Mouse (Mus musculus) induced T-regulatory cell, adult 2 months (primary cell): Measurements from ENCODE around the gene Rpl11.
A peak's percentile ranks its signal among the peaks of the same experiment; 100 is the strongest.
"Not testable (repeated sequence)": the region's sequence is repeated elsewhere in the genome, so short reads cannot be mapped to it uniquely, and the experiment has no call there.

Experiments used
- DNase-seq: peaks from one replicate; pipeline ENCODE4 v3.0.0-alpha.2; 2012; ENCODE audit warnings: low read depth

The Rpl11 gene

DNA sequence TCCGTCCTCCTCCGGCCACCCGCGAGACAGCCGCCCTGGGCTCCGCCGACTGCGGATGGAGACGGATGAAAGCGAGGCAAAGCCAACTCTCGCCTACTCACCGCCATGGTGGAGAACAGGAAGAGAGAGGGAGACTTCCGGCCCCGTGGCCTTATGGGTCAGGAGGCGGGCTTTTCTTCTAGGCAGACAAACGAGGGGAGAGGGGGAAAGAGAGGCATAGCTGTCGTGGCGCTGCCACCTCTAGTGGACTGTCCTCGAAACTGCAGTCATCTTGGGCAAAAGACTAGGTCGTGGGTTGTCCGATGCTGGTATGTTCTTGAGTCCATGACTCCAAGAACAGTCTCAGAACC, at the start of gene Rpl11:
TSS of gene Rpl11 (minus strand) at position 182 of the 350 bp plus-strand sequence.
- DNase-seq, result peak; percentile 97

DNA sequence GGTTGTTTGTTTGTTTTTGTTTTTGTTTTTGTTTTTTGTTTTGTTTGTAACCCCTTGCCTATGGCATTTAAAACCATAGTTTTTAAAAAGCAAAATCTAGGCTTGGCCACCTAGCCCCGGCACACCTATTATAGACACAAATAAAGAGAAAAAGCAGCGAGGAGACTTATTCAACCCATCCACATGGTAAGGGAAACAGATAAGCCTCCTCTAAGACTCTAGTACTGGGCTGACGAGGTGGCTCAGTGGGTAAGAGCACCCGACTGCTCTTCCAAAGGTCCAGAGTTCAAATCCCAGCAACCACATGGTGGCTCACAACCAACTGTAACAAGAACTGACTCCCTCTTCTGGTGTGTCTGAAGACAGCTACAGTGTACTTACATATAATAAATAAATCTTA, 48.5 kb upstream of the Rpl11 start:
- not testable (repeated sequence) for DNase-seq

DNA sequence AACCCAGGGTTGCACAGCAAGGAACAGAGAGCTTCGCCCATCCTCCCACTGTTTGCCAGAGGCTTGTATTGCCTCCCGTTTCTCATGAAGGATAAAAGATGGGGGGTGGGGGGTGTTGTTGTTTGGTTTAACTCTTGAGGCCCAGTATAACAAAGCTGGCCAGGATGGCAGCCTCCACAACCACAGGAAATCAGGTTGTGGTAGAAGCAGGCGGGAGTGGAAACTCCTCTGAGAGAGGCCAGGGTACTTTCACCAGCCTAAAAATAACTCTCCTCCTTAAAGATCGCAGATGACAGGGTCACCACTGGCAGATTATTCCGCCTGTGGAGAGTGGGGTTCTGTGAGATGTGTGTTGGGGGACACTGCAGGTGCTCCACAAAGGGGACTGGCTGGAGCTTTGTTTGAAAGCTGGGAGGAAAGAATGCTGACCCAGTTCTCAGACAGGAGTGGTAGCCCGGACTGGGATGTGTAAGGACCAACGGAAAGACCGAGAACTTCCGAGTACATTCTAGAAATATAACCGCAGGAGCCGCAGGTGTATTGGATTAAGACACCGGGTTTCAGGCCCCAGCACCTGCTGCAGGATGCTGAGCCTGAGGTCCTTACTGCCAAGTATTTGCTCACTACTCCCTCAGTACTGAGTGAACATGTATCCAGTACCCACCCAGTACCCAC, 47.3 kb upstream of the Rpl11 start:
- DNase-seq, result peak; percentile 80

DNA sequence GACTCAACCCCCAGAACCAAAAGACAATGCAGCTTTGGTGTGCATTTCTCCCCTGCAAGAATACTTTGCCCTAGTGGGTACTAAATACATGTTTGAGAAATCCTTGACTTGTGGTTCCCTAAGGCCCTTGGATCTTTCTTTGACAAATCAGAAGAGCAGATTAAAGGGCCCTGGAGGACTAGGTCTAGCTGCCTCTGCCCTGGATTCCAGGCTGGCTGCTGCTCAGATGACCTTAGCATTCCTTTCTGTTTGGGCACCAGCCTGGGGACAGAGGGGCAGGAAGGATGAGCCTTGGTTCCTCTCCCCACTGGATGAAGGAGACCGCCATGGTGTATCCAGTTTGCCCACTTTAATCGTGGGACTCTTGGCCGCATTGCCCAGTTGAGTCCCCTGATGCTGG, 45.2 kb upstream of the Rpl11 start:
- no peak for DNase-seq

DNA sequence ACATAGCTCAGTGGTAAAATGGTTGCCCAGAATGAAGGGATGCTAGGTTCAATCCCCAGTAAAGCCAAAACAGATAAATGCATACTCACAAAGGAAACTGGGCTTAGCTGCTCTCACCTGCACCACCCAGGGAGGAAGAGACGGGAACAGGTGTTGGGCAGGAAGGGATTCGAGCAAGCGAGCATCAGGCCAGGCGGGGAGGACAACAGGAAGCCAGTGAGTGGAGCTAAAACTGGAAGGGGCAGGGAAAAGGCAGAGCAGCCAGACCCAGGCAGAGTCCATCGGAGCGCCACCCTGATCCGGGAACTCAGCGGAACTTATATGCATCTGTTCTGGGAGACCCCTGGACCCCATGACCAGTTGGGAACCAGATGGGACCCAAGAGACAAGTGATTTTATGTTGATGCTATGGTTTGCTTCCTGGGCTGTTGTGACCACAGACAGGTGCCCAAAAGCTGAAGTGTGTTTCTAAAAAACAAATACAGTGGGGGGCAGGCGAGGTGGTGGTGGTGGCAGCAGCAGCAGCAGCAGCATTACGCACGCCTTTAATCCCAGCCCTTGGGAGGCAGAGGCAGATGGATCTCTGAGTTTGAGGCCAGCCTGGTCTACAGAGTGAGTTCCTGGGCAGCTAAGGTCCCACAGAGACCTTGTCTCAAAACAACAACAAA, 43.4 kb upstream of the Rpl11 start:
- DNase-seq, result no peak

DNA sequence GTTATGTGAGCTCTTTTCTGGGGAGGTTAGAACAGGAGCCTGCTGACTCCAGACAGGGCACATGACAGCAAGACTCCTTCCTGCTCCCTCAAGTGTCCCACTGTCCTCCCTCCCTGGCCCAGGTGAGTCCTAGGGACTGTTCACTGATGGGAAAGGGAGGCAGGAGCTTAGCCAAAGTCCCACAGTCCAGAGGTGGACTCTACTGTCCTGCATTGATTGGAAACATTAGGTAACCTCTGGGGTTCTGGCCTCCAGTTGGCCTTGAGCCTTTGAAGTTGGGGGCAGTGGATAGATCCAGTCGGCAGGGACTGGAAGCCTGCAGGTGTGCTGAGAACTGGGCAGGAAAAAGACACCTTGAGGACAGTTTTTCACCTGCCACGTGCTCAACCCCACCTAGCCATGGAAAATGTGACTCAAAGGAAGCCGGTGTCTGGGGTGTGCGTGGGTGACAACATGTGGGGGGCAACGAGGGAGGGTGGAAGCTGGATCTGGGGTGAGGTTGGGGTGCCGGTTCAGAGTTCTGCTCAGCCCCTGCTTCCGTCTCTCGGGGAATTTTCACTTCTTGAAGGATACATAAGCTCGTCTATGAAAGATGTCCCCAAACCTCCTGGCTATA, 42.4 kb upstream of the Rpl11 start:
- DNase-seq, result peak; percentile 73

DNA sequence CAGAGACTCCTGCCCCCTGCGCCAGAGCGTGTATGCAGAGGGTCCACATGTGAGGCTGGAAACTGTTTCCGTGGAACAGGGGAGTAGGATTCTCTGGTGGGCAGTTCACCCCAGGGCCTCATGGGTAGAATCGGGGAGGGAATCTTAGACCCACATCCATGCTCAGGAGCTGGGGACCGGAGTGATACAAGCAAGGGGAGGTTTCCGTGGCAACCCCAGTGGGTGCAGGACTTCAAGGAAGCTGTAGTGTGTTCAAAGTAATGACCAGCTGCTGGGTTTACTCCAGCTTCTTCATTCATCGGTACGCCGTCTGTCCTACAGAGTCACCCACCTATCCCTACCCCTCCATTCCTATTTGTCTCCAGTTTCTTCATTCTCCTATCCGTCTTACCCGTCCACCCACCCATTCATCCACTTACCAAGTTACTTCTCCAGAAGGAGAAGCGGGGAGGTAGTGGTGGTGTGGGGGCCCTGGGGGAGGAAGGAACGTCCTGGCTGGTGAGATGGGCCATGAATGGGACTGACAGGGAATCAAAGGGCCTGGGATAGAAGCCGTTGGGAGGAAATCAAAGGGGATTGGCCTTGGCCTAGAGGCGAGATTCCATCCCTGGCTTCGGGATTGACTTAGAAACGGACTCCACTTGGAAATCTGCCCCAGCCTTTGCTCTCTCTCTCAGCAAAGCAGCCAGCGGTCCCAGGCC, 41.4 kb upstream of the Rpl11 start:
- no peak for DNase-seq

DNA sequence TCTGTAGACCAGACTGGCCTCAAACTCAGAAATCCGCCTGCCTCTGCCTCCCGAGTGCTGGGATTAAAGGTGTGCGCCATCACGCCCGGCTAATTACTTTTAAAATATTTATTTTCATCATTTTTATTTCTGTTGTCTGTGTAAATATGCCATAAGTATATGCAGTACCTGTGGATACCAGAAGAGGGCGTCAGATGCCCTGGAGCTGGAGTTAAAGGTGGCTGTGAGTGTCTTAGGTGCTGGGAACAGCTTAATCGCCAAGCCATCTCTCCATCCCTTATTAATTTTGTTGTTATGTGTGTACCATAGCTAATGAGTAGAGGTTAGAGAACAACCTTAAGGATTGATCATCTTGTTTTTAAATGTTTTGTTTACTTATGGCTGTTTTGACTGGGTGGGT, 39.3 kb upstream of the Rpl11 start:
- no peak for DNase-seq

DNA sequence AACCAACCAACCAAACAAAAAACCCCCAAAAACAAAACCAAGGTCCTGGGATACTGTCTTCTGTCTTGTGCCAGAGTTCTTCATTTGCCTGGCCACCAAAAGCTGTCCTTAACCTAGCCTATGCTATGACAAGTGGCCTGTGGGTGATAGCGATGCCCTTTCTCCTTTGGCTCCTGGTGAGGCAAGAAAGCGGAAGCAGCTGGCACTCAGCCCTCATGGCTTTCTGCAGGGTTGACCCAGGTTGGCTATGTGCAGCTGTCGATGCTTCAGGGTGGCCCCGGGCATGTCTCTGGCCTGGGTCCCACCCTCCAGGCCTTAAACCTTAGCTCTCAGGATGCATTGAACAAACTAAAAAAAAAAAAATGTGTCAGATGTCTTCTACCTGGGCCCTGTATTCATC, 38.1 kb upstream of the Rpl11 start:
- DNase-seq, result no peak

DNA sequence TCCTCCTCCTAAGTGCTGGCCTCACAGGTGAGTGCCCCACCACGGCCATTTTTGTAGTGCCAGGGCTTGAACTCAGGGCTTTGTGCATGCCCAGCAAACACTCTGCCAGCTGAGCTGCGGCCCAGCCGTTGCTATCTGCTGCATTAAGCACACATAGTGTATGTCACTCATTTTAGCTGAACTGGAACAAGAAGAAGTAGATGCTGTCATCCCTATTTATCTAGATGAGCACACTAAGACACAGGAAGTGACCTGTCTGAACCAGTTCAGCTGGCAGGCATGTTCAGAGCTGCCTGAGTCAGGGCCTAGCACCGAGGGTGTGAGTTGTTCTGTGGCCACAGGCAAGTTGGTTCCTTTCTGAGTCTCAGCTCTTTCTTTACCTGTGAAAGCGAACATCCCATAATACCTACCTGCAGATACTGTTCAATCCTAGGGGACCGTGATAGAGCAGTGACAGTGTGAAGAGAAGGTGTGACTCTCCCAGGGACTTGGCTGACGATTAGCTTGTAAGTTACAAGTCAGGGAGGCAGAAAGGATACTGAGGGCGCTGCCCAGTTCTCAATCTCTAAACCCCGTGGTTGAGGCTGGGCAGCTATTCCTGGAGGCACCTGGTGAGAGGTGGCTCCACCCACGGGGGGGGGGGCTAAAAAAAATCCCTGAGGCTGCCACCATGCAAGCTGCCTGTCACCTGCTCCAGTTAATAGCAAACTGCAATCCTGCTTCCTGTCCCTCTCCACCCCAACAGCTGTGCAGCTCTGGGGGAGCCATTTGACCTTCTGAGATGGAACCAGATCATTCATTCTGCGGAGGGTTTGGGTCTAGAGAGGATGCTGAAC, 36.7 kb upstream of the Rpl11 start:
- peak; percentile 74 for DNase-seq

DNA sequence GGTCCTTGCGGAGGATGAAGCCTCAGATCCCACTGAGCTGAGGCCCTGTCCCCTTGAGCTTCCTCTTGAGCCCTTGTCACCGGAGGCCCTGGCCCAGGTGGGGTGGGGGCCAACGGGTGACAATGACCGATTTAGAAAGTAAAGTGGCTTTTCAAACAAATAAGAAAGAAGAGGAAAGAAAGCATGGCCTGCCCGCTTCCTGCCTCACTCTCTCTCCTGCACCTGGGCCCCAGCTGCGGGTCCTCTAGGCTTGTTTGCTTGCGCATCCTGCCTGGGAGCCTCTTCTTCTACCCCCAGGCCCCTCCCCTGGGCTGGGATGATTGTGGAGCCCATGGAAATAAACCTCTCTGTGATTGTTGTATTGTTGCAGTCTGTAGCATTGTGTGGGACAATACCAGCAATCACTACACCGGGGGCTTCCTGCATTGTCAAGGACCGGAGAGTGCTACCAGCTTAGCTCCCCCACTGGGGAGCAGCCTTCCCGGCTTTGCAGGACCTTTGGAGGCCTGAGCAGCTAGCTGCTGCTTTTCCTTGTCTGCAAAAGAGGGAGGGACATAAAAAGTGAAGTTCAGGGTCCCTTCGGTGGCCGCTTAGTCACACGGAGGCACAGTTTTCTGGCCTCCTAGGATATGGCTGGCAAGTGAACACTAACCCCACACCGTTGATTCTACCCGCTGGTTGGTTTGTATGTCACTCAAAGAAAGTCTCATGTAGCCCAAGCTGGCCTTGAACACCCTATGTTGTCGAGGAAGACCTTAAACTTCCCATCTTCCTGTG, 35.9 kb upstream of the Rpl11 start:
- DNase-seq, result peak; percentile 82

DNA sequence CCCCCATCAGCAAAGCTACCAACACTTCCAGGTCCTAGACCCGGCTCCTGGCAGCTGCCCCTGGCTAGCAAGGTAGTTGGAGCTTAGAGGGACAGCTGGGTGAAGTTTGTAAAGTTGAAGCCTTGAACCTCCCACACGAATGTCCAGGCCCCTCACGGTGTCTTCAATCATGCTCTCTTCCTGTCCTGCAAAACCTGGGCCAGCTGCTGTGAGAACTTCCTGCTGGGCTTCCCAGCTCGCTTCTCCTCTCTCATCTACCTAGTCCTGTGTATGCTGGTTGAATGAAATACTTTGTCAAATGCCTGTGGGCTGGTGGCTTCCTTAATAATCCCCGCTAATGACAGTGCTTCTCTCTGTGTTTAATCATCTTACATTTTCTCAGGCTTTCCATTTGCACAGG, 35.1 kb upstream of the Rpl11 start:
- no peak for DNase-seq

DNA sequence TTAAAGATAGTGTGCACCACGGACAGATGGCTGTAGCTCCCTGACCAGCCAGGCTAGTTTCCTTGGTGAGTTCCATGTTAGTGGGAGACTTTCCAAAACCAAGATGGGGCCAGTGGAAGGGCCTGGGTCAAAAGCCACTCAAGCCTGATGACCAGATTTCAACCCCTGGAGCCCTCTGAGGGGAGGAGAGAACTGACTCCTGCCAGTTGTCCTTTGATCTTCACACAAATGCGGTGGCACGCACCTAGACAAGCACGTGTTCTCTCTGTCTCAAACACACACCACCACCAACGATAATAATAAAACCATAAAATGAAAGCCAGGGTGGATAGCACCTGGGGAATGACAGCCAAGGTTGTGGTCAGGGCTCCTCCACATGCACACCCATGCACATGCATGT, 34.0 kb upstream of the Rpl11 start:
- no peak for DNase-seq

DNA sequence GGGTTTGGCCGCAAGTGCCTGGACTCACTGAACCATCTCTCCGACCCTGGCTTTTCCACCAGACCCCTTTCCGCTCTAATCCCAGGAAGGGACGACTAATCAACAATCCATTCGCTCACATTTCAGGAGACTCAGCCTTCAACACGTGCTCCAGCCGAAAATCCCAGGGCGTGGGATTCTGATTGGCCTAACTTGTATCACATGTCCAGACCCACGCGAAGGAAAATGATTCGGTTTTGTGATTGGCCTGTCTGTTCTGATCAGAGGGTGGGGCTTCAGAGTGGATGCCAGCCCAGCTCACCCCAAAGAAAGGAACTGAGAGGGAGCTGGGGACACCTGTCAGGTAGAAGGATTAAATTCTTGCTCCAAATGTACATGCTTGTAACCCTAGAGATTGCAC, 31.6 kb upstream of the Rpl11 start:
- DNase-seq, result no peak

DNA sequence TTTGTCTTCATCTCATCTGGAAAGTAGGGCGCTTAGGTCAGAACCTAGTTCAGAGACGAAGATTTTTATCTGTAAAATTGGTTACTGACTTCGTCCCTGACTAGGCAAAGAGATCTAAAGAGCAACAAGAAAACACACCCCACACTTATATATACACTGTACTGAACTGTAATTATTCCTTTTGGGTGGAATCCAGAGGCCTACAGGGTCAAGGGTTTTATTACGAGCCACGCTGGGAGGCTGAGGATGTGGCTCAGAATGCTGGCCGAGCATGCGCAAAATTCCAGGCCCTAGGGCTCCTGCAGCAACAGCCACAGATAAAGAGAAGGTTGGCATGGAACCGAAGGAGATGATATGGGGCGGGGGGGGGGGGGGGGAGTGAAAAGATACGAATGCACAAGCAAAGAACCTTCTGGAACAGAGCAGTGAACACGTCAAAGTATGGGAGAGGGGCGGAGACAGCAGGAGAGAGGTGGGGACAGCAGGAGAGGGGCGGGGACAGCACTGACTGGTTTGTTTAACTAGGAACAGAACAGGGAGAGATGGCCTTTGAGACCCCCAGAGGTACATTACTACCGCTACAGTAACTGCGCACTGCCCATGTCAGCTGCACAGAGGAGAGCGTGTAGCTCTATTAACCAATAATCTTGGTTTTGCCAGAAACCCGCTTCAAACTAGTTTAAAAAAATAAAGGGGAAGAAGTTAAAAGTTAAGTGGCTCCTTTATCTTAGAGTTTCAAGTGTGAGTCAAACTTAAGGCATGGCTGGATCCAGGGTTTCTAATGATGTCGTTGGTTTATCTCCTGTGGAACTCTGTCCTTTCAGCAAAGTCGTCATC, 30.3 kb upstream of the Rpl11 start:
- DNase-seq, result no peak

DNA sequence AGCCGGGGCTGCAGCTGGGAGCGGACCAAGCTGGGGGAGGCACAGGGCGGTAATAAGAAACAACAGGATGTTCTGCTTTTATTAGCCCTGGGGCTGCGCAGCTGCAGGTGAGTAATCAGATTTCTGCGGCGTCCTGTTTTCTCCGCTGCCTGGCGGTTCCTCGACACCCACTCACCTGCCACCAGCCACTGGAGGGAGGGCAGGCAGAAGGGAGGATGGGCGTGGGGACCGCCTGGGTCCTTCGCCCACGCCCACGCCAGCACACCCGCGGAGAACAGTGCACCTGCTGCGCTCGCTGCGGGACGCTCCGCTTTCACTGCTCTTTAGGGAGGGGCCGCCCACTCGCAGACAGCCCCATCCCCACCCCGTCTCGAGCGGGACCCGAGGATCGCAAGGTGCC, 28.5 kb upstream of the Rpl11 start:
- peak; percentile 87 for DNase-seq

DNA sequence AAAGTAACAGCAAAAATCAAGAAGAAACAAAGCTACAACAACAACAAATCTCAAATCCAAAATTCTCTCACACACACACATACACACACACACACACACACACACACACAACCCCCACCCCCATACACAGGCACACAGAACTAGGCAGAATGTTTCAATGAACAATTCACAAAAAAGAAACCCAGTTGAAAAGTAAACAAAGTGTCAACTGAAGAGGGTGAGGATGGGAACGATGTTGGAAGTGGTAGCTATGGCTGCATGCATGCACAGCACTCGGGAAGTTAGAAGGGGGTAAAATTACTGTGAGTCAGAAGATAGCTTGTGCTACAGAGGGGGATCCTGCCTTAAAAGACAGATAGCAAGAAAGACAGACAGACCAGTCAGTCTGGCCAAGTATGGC, 25.4 kb upstream of the Rpl11 start:
- no peak for DNase-seq

DNA sequence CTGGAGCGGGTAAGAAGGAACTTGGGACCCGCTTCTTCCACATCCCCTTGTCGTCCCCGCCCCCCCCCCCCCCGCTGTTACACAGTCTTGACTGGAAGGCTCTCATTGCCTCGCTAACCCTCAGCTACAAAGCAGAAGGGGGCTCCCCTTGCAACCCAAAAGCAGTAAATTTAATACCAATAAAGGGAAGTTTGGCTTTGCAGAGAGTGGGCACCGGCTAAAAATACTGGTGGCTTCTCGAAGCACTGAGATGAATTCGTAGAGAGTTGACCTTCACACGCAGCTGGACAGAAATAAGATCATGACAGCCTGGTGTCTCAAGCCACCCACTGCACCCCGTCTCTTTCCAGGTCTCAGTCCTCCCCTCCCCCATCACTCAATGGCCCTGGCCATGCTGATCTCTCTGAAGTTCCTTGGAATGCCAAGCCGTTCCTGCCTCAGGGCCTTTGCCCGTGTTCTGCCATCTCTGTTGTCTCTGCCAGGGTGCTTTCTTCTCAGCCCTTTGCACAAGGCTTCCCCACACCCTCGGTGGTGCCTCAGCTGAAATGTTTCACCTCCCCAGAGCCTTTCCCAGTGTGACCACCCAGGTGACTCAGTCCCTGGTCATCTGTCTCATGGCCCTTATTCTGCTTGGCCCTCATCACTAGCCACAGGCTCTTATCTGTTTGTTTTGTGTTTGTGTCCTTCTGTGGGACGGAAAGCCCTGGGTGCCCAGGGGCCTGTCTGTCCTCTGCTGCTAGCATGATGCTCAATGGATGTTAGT, 23.7 kb upstream of the Rpl11 start:
- no peak for DNase-seq

DNA sequence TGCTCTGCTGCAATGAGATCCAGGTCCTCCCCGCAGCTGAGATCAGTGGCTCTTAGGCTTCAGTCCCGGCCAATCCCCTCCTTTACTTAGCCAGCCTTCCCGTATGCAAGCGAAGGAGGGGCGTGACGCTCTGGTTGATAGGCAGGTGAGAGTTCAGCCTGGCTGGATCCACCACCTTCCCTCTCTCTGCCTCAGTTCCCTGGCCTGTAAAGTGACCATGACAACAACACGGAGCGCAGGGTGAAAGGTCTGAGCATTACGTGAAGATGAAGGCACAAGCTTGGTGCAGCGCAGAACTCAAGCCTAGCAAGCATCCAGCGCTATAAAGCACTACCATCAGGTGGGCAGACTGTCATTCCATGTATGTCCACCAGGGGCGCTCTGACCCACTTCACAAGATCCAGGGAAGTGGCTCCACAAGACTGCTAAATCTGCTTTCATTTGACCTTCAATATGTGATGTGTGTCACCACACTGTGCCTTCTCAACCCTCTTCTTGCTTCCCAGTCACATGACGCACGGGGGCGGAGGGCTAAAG, 18.0 kb upstream of the Rpl11 start:
- peak; percentile 93 for DNase-seq
